Mouse (Mus musculus) heart, adult 2 months (tissue): ENCODE results near the gene Ndufv1.

Experiments used
- CTCF ChIP-seq: fragments of 200-600 bp; IDR thresholded peaks from 2 replicates; pipeline ENCODE4 v1.8.1; 2022; ENCODE audit warnings: antibody characterized with exemption, mild to moderate bottlenecking, moderate library complexity
- POLR2A ChIP-seq: fragments of 200-500 bp; IDR thresholded peaks from 2 replicates; pipeline ENCODE4 v1.6.1; 2011; ENCODE audit warnings: mild to moderate bottlenecking, low read depth, low read length, control low read depth; ENCODE audit not compliant: insufficient read depth

DNA sequence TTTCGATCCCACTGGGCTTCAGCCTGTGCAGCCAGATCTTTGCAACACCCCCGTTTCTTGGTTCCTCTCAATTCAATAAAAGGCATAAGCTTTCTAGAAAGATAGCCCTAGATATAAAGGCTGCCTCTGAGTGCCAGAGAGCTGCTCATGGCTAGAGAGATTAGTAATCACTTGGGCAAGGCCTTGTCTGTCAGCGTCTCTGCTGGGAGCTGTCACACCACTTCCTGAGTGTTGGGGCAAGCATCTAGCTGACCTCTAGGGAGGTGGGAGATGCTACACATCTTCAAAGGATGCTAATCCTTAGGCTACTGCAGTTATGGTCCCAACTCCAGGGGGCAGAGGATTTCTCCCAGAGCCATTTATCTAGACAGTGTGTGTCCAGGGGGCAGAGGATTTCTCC, 45.3 kb downstream of the Ndufv1 start:
- no peak for TF ChIP-seq POLR2A
- no peak for TF ChIP-seq CTCF
